ENCODE assay signal across 12 mouse cellular contexts in the genomic region with DNA sequence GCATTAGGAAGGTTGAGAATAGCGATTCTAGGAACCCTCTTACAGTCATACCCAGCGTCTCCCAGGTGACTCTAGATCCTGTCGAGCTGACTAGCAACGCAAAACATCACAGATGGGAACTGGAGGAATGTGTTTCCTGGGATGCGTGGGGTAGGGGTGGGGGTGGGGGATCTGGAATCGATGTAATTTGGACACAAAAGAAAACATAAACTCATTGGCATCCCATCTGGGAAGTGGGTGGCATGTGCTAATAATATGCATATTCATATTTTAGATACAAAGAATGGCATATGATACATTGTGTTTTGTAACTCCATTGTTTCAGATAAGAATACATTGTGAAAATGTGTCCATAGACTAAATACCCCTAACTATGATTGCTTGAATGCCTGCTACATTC.
"Had no signal": no experiment of that assay in that cellular context is flagged by ENCODE, and none has a peak within 500 bp of the region (broad histone marks: within the 10 kb centered on the region; RNA-seq: fewer than 3 reads in every experiment).

No protein-coding gene starts in this region.

- DNase-seq: kidney, adult 18-20 months; kidney, adult 9 months; kidney, postnatal 14 days; kidney, postnatal 4 days; left cerebral cortex, postnatal 4 days; lung, adult 18-20 months; lung, postnatal 10 days; lung, postnatal 36 days; retina, postnatal 1 day; right cerebral cortex, postnatal 14 days; thymus, adult 18-20 months; thymus, postnatal 36 days had no signal
